Mouse (Mus musculus) thymus, adult 2 months (tissue): Measurements from ENCODE around the gene AL732309.1.

Source experiments
- CTCF ChIP-seq: fragments of 200-500 bp; IDR thresholded peaks from 2 replicates; pipeline ENCODE4 v1.5.1; 2012; ENCODE audit warnings: mild to moderate bottlenecking, control low read depth, low read length, moderate library complexity, borderline replicate concordance; ENCODE audit not compliant: control insufficient read depth, poor library complexity, insufficient read depth; ENCODE audit errors: extremely low read depth
- POLR2A ChIP-seq: fragments of 200-500 bp; IDR thresholded peaks from 2 replicates; pipeline ENCODE4 v1.6.1; 2012; ENCODE audit warnings: mild to moderate bottlenecking, low read length, control low read depth, moderate library complexity; ENCODE audit not compliant: control insufficient read depth, poor library complexity, insufficient read depth; ENCODE audit errors: extremely low read depth

- no peak for TF ChIP-seq CTCF
- TF ChIP-seq POLR2A = no peak
Observed at GRCm38 (mm10) chr2:25214444-25214843, 32.2 kb downstream of the AL732309.1 start, which contains the start of gene Stpg3.
